Mouse (Mus musculus): ENCODE results near the gene Heatr5a. TPM values are rescaled to one million over a fixed set of nuclear protein-coding genes. Genes with fewer than 3 reads are reported as not detected.

The Heatr5a gene
- polyA plus RNA-seq, 1 experiment, result 8.2 TPM

- Histone ChIP-seq H3K27ac (ENCODE audit: insufficient read depth, low read length) (no peak overlapping the region), H3K4me1 (ENCODE audit: control insufficient read depth, insufficient read depth, low read length) (no peaks in the 10 kb centered on the region), H3K4me3 (ENCODE audit: insufficient read depth, low read length) (no peak overlapping the region)
- TF ChIP-seq POLR2A (IDR thresholded peaks at IDR 0.05; ENCODE audit: extremely low read depth, insufficient read depth, low read length) (no peak), CTCF (IDR thresholded peaks at IDR 0.05; ENCODE audit: extremely low read depth, insufficient read depth, low read length) (no peak)
Observed at GRCm38 (mm10) chr12:51855872-51856271, 115.2 kb downstream of the Heatr5a start.

DNA sequence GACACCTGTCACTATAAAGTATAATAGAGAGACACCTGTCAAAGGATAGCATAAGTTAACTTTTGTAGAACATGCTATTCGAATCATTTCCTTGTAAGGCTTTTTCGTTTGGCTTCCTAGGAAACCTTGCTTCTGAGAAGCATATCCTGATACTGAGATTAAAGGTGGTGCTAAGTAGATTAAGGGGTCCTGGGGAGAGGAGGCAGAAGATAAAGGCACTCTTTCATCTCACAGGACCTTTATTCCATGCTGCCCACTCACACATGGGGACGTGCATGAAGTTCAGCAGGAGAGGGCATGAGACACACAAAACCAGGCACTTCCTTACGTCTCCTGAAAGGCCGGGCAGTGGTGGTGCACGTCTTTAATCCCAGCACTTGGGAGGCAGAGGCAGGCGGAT lies 115.7 kb downstream of the Heatr5a start:
- no peak overlapping the region for H3K4me3 ChIP-seq (ENCODE audit: insufficient read depth, low read length)
- TF ChIP-seq POLR2A (IDR thresholded peaks at IDR 0.05; ENCODE audit: extremely low read depth, insufficient read depth, low read length) (no peak), CTCF (IDR thresholded peaks at IDR 0.05; ENCODE audit: extremely low read depth, insufficient read depth, low read length) (no peak)
- no peak overlapping the region for H3K27ac ChIP-seq (ENCODE audit: insufficient read depth, low read length)
- no peaks in the 10 kb centered on the region for H3K4me1 ChIP-seq (ENCODE audit: control insufficient read depth, insufficient read depth, low read length)

- H3K27ac ChIP-seq (ENCODE audit: insufficient read depth, low read length), result no peak overlapping the region
- H3K4me1 ChIP-seq (ENCODE audit: control insufficient read depth, insufficient read depth, low read length), result no peaks in the 10 kb centered on the region
- TF ChIP-seq CTCF (IDR thresholded peaks at IDR 0.05; ENCODE audit: extremely low read depth, insufficient read depth, low read length) (no peak), POLR2A (IDR thresholded peaks at IDR 0.05; ENCODE audit: extremely low read depth, insufficient read depth, low read length) (no peak)
- no peak overlapping the region for H3K4me3 ChIP-seq (ENCODE audit: insufficient read depth, low read length)
Observed at GRCm38 (mm10) chr12:51851617-51852016, 119.5 kb downstream of the Heatr5a start.

GRCm38 (mm10) chr12:51851155-51851554 lies 120.0 kb downstream of the Heatr5a start:
- Histone ChIP-seq H3K4me1 (ENCODE audit: control insufficient read depth, insufficient read depth, low read length) (no peaks in the 10 kb centered on the region), H3K27ac (ENCODE audit: insufficient read depth, low read length) (no peak overlapping the region), H3K4me3 (ENCODE audit: insufficient read depth, low read length) (no peak overlapping the region)
- no peak for TF ChIP-seq POLR2A (IDR thresholded peaks at IDR 0.05; ENCODE audit: extremely low read depth, insufficient read depth, low read length)
- no peak for TF ChIP-seq CTCF (IDR thresholded peaks at IDR 0.05; ENCODE audit: extremely low read depth, insufficient read depth, low read length)

DNA sequence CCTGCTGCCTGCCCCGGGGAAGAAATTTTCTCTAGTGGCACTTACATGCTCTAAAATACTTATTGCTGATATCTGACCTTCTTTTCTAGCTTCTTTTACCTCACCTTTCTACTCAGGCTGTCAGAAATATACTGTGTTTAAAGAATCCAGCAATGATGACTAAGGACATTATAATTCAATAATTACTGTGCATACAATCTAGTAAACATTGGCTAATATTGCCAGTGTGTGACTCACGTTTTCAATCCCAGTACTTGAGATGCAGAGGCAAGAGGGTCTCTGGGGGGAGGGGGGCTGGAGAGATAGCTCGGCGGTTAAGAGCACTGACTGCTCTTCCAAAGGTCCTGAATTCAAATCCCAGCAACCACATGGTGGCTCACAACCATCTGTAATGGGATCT lies 120.8 kb downstream of the Heatr5a start:
- H3K27ac ChIP-seq (ENCODE audit: insufficient read depth, low read length), result no peak overlapping the region
- H3K4me1 ChIP-seq (ENCODE audit: control insufficient read depth, insufficient read depth, low read length), result no peaks in the 10 kb centered on the region
- H3K4me3 ChIP-seq (ENCODE audit: insufficient read depth, low read length), result no peak overlapping the region
- TF ChIP-seq POLR2A (IDR thresholded peaks at IDR 0.05; ENCODE audit: extremely low read depth, insufficient read depth, low read length), result no peak
- TF ChIP-seq CTCF (IDR thresholded peaks at IDR 0.05; ENCODE audit: extremely low read depth, insufficient read depth, low read length), result no peak

GRCm38 (mm10) chr12:51849902-51850301 lies 121.2 kb downstream of the Heatr5a start:
- Histone ChIP-seq H3K4me3 (ENCODE audit: insufficient read depth, low read length) (no peak overlapping the region), H3K4me1 (ENCODE audit: control insufficient read depth, insufficient read depth, low read length) (no peaks in the 10 kb centered on the region), H3K27ac (ENCODE audit: insufficient read depth, low read length) (no peak overlapping the region)
- TF ChIP-seq CTCF (IDR thresholded peaks at IDR 0.05; ENCODE audit: extremely low read depth, insufficient read depth, low read length) (no peak), POLR2A (IDR thresholded peaks at IDR 0.05; ENCODE audit: extremely low read depth, insufficient read depth, low read length) (no peak)

DNA sequence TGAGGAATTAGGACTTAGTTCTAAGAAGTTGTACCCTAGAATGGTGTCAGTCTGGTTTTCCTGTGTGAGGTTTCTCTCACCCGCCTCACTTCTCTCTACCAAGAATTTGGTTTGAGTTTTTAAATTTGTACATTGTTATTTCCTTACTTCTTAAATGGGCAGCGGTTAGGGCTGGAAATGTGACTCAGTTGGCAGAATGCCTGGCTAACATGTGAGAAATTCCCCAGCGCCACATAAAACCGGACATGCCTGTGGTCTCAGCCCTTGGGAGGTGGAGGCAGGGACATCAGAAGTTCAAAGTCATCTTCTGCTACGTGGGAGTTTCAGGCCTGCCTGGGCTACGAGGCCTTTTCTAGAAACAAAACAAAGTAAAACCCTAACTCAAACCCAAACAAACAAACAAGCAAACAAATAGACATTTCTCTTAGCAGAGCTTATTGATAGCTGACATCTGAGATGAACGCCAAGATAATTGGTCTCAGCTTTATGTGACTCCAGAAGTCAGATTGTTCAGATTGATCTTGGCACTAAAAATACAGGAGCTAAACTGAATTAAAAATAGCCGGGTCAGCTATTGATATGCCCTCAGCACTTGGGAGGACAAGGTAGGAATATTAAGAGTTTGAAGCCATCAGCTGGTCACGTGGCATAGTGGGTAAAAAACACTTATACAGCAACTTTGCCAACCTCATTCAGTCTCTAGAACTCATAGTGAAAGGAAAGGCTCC lies 123.0 kb downstream of the Heatr5a start:
- Histone ChIP-seq H3K4me3 (ENCODE audit: insufficient read depth, low read length) (no peak overlapping the region), H3K27ac (ENCODE audit: insufficient read depth, low read length) (no peak overlapping the region)
- no peak for TF ChIP-seq POLR2A (IDR thresholded peaks at IDR 0.05; ENCODE audit: extremely low read depth, insufficient read depth, low read length)
- no peak for TF ChIP-seq CTCF (IDR thresholded peaks at IDR 0.05; ENCODE audit: extremely low read depth, insufficient read depth, low read length)

GRCm38 (mm10) chr12:51845261-51845660 lies 125.9 kb downstream of the Heatr5a start:
- TF ChIP-seq CTCF (IDR thresholded peaks at IDR 0.05; ENCODE audit: extremely low read depth, insufficient read depth, low read length), result no peak
- Histone ChIP-seq H3K4me3 (ENCODE audit: insufficient read depth, low read length) (peak overlapping the region; percentile 41; the same call in 1 of the 2 replicates), H3K27ac (ENCODE audit: insufficient read depth, low read length) (no peak overlapping the region), H3K4me1 (ENCODE audit: control insufficient read depth, insufficient read depth, low read length) (peaks cover 3% of the 10 kb centered on the region; the same call in 1 of the 2 replicates)

More for the DNA sequence above, 123.0 kb downstream of the Heatr5a start:
- H3K4me1 ChIP-seq (ENCODE audit: control insufficient read depth, insufficient read depth, low read length), result peaks cover 3% of the 10 kb centered on the region; the same call in 1 of the 2 replicates

- Histone ChIP-seq H3K27ac (ENCODE audit: insufficient read depth, low read length) (peak overlapping the region; percentile 30), H3K4me1 (ENCODE audit: control insufficient read depth, insufficient read depth, low read length) (peaks cover 3% of the 10 kb centered on the region; the same call in 1 of the 2 replicates), H3K4me3 (ENCODE audit: insufficient read depth, low read length) (peak overlapping the region; percentile 41)
- TF ChIP-seq CTCF (IDR thresholded peaks at IDR 0.05; ENCODE audit: extremely low read depth, insufficient read depth, low read length) (no peak), POLR2A (IDR thresholded peaks at IDR 0.05; ENCODE audit: extremely low read depth, insufficient read depth, low read length) (peak; percentile 73)
Observed at GRCm38 (mm10) chr12:51844771-51845256, 126.3 kb downstream of the Heatr5a start.
